Mouse (Mus musculus): Measurements from ENCODE around the gene Smyd3. TPM values are rescaled to one million over a fixed set of nuclear protein-coding genes. Genes with fewer than 3 reads are reported as not detected.

Smyd3 gene
- polyA plus RNA-seq, 1 experiment, result not detected

GRCm38 (mm10) chr1:179009911-179010310, 507.9 kb downstream of the Smyd3 start:
- 91% methylated on average over 3 of the region's 3 CpGs for WGBS
- TF ChIP-seq POLR2A (IDR thresholded peaks at IDR 0.05; ENCODE audit: insufficient read depth, low read depth, low read length) (no peak), CTCF (IDR thresholded peaks at IDR 0.05; ENCODE audit: insufficient read depth, low read depth, low read length) (no peak)

GRCm38 (mm10) chr1:179004133-179004866, 513.5 kb downstream of the Smyd3 start:
- TF ChIP-seq POLR2A (IDR thresholded peaks at IDR 0.05; ENCODE audit: insufficient read depth, low read depth, low read length) (no peak), CTCF (IDR thresholded peaks at IDR 0.05; ENCODE audit: insufficient read depth, low read depth, low read length) (no peak)
- Histone ChIP-seq H3K27ac (ENCODE audit: insufficient read depth, low read depth, low read length) (no peak overlapping the region), H3K4me3 (ENCODE audit: insufficient read depth, low read depth, low read length) (no peak overlapping the region), H3K4me1 (ENCODE audit: control insufficient read depth, insufficient read depth, low read length) (no peaks in the 10 kb centered on the region)
- 52% methylated on average over 7 of the region's 7 CpGs for WGBS

More at GRCm38 (mm10) chr1:179009911-179010310, 507.9 kb downstream of the Smyd3 start:
- H3K4me1 ChIP-seq (ENCODE audit: control insufficient read depth, insufficient read depth, low read length), result peaks cover 6% of the 10 kb centered on the region; the same call in 1 of the 2 replicates
- no peak overlapping the region for H3K4me3 ChIP-seq (ENCODE audit: insufficient read depth, low read depth, low read length)
- no peak overlapping the region for H3K27ac ChIP-seq (ENCODE audit: insufficient read depth, low read depth, low read length)

- WGBS, result 69% methylated on average over 5 of the region's 5 CpGs
- TF ChIP-seq POLR2A (IDR thresholded peaks at IDR 0.05; ENCODE audit: insufficient read depth, low read depth, low read length) (no peak), CTCF (IDR thresholded peaks at IDR 0.05; ENCODE audit: insufficient read depth, low read depth, low read length) (no peak)
- no peak overlapping the region for H3K27ac ChIP-seq (ENCODE audit: insufficient read depth, low read depth, low read length)
- H3K4me3 ChIP-seq (ENCODE audit: insufficient read depth, low read depth, low read length), result no peak overlapping the region
- no peaks in the 10 kb centered on the region for H3K4me1 ChIP-seq (ENCODE audit: control insufficient read depth, insufficient read depth, low read length)
Observed at GRCm38 (mm10) chr1:179003406-179004132, 514.3 kb downstream of the Smyd3 start.

- TF ChIP-seq POLR2A (IDR thresholded peaks at IDR 0.05; ENCODE audit: insufficient read depth, low read depth, low read length) (no peak), CTCF (IDR thresholded peaks at IDR 0.05; ENCODE audit: insufficient read depth, low read depth, low read length) (no peak)
- Histone ChIP-seq H3K4me1 (ENCODE audit: control insufficient read depth, insufficient read depth, low read length) (no peaks in the 10 kb centered on the region), H3K27ac (ENCODE audit: insufficient read depth, low read depth, low read length) (no peak overlapping the region), H3K4me3 (ENCODE audit: insufficient read depth, low read depth, low read length) (no peak overlapping the region)
- 82% methylated on average over 9 of the region's 9 CpGs for WGBS
Observed at GRCm38 (mm10) chr1:178999876-179000528, 517.8 kb downstream of the Smyd3 start.

- no peaks in the 10 kb centered on the region for H3K4me1 ChIP-seq (ENCODE audit: control insufficient read depth, insufficient read depth, low read length)
- H3K4me3 ChIP-seq (ENCODE audit: insufficient read depth, low read depth, low read length), result no peak overlapping the region
- no peak overlapping the region for H3K27ac ChIP-seq (ENCODE audit: insufficient read depth, low read depth, low read length)
- TF ChIP-seq CTCF (IDR thresholded peaks at IDR 0.05; ENCODE audit: insufficient read depth, low read depth, low read length) (no peak), POLR2A (IDR thresholded peaks at IDR 0.05; ENCODE audit: insufficient read depth, low read depth, low read length) (no peak)
- WGBS, result 78% methylated on average over 4 of the region's 4 CpGs
Observed at GRCm38 (mm10) chr1:178997870-178998269, 520.0 kb downstream of the Smyd3 start.

GRCm38 (mm10) chr1:178994263-178994662, 523.6 kb downstream of the Smyd3 start:
- no peak for TF ChIP-seq CTCF (IDR thresholded peaks at IDR 0.05; ENCODE audit: insufficient read depth, low read depth, low read length)
- Histone ChIP-seq H3K4me3 (ENCODE audit: insufficient read depth, low read depth, low read length) (no peak overlapping the region), H3K27ac (ENCODE audit: insufficient read depth, low read depth, low read length) (no peak overlapping the region), H3K4me1 (ENCODE audit: control insufficient read depth, insufficient read depth, low read length) (no peaks in the 10 kb centered on the region)
- WGBS, result 75% methylated on average over 7 of the region's 7 CpGs

- Histone ChIP-seq H3K4me3 (ENCODE audit: insufficient read depth, low read depth, low read length) (no peak overlapping the region), H3K4me1 (ENCODE audit: control insufficient read depth, insufficient read depth, low read length) (no peaks in the 10 kb centered on the region), H3K27ac (ENCODE audit: insufficient read depth, low read depth, low read length) (no peak overlapping the region)
- 81% methylated on average over 3 of the region's 3 CpGs for WGBS
- TF ChIP-seq CTCF (IDR thresholded peaks at IDR 0.05; ENCODE audit: insufficient read depth, low read depth, low read length) (no peak), POLR2A (IDR thresholded peaks at IDR 0.05; ENCODE audit: insufficient read depth, low read depth, low read length) (no peak)
Observed at GRCm38 (mm10) chr1:178992503-178992902, 525.3 kb downstream of the Smyd3 start.

- no peak overlapping the region for H3K4me3 ChIP-seq (ENCODE audit: insufficient read depth, low read depth, low read length)
- H3K4me1 ChIP-seq (ENCODE audit: control insufficient read depth, insufficient read depth, low read length), result no peaks in the 10 kb centered on the region
- WGBS, result 67% methylated on average over 4 of the region's 4 CpGs
- no peak overlapping the region for H3K27ac ChIP-seq (ENCODE audit: insufficient read depth, low read depth, low read length)
- TF ChIP-seq CTCF (IDR thresholded peaks at IDR 0.05; ENCODE audit: insufficient read depth, low read depth, low read length), result no peak
- no peak for TF ChIP-seq POLR2A (IDR thresholded peaks at IDR 0.05; ENCODE audit: insufficient read depth, low read depth, low read length)
Observed at GRCm38 (mm10) chr1:178991470-178991869, 526.4 kb downstream of the Smyd3 start.

- H3K4me3 ChIP-seq (ENCODE audit: insufficient read depth, low read depth, low read length), result no peak overlapping the region
- H3K27ac ChIP-seq (ENCODE audit: insufficient read depth, low read depth, low read length), result no peak overlapping the region
- 91% methylated on average over 6 of the region's 6 CpGs for WGBS
Observed at GRCm38 (mm10) chr1:178991045-178991444, 526.8 kb downstream of the Smyd3 start.

More at GRCm38 (mm10) chr1:178991045-178991444, 526.8 kb downstream of the Smyd3 start:
- H3K4me1 ChIP-seq (ENCODE audit: control insufficient read depth, insufficient read depth, low read length), result no peaks in the 10 kb centered on the region
- no peak for TF ChIP-seq POLR2A (IDR thresholded peaks at IDR 0.05; ENCODE audit: insufficient read depth, low read depth, low read length)
- TF ChIP-seq CTCF (IDR thresholded peaks at IDR 0.05; ENCODE audit: insufficient read depth, low read depth, low read length), result no peak

Measured in olfactory bulb, adult 2 months (tissue).